Mouse (Mus musculus): Measurements from ENCODE around the gene Ttbk2.

- TF ChIP-seq POLR2A (IDR thresholded peaks at IDR 0.05; ENCODE audit: insufficient read depth, low read depth, low read length) (no peak), CTCF (IDR thresholded peaks at IDR 0.05) (no peak), EP300 (IDR thresholded peaks at IDR 0.05; ENCODE audit: insufficient read depth, low read depth, low read length) (no peak)
Measured at GRCm38 (mm10) chr2:120710948-120711347, 139.5 kb downstream of the Ttbk2 start.
